Mouse (Mus musculus) leukemia stem cell, adult 10-12 weeks (primary cell): ENCODE measurements around the gene Ptprt. TPM values are rescaled to one million over a fixed set of nuclear protein-coding genes. Genes with fewer than 3 reads are reported as not detected.

Experiments
- polyA plus RNA-seq: library from polyadenylated mRNA; stranded (reverse); fragments of >175 nt; gene quantifications from 2 replicates; pipeline ENCODE4 v1.2.3, GENCODE M21; 2012; ENCODE audit warnings: low replicate concordance

The Ptprt gene
- polyA plus RNA-seq = not detected in 2 replicates

DNA sequence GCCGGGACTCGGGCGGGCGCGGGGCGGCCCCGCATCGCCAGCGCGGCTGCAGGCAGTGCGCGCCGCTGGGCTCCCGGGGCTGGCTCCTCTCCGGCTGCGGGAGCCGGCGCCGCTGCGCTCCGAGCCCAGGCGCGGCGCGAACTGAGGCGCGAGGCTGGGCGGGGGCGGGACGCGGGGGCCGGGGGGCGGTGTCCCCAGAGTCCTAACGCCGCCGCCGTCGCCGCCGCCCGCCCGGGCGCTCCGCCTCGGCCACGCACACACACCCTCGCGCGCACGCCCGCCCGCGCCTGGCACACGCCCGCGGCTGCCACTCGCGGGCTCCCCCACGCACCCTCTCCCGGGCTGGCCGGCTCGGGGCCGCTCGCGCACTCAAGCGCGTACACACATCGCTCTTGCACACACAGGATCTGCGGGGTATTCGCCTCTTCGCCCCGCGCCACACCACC, at the start of gene Ptprt:
TSS of gene Ptprt (minus strand) at position 207 of the 446 bp plus-strand sequence.

